Mouse (Mus musculus) adrenal gland, postnatal 14 days (tissue): ENCODE measurements around the gene Pdyn. TPM values are rescaled to one million over a fixed set of nuclear protein-coding genes. Genes with fewer than 3 reads are reported as not detected.

Experiments
- DNase-seq: peaks from one replicate; pipeline ENCODE4 v3.0.0; 2021; ENCODE audit warnings: mixed read lengths
- long read RNA-seq, 2 experiments: library from polyadenylated mRNA; stranded (forward); transcript quantifications; one replicate each; pipeline ENCODE4 v2.0.0; 2021
- total RNA-seq: library from RNA; stranded (reverse); gene quantifications from 2 replicates; pipeline ENCODE4 v1.2.3, GENCODE M21; 2021

Pdyn gene
- total RNA-seq = not detected in 2 replicates
- long read RNA-seq, experiment 1, partial matches to known transcripts = 1 of 1 reads
- long read RNA-seq, experiment 1, other reads (novel, unspliced or antisense) = 0 of 1 reads
- long read RNA-seq, experiment 2 = 0 reads

- DNase-seq = no peak
Observed at GRCm38 (mm10) chr2:129699484-129700158, at the start of gene Pdyn. TSS of gene Pdyn (minus strand) at chr2:129699844.

- no peak for DNase-seq
Observed at GRCm38 (mm10) chr2:129742016-129742415, 42.4 kb upstream of the Pdyn start.

- no peak for DNase-seq
Observed at GRCm38 (mm10) chr2:129740515-129740914, 40.9 kb upstream of the Pdyn start.

GRCm38 (mm10) chr2:129734031-129734430, 34.4 kb upstream of the Pdyn start:
- DNase-seq = no peak

GRCm38 (mm10) chr2:129729681-129730080, 30.0 kb upstream of the Pdyn start:
- DNase-seq = peak; percentile 9

- peak; percentile 85 for DNase-seq
Observed at GRCm38 (mm10) chr2:129715671-129716070, 16.0 kb upstream of the Pdyn start.

GRCm38 (mm10) chr2:129713026-129713544, 13.4 kb upstream of the Pdyn start:
- no peak for DNase-seq

GRCm38 (mm10) chr2:129696059-129696458, 3.6 kb downstream of the Pdyn start:
- DNase-seq = peak; percentile 61

GRCm38 (mm10) chr2:129694303-129694702, 5.3 kb downstream of the Pdyn start:
- no peak for DNase-seq

- no peak for DNase-seq
Observed at GRCm38 (mm10) chr2:129692694-129693093, 7.0 kb downstream of the Pdyn start.

- DNase-seq = peak; percentile 82
Observed at GRCm38 (mm10) chr2:129689694-129690093, 9.9 kb downstream of the Pdyn start.

- DNase-seq = no peak
Observed at GRCm38 (mm10) chr2:129688036-129688625, 11.5 kb downstream of the Pdyn start.

- no peak for DNase-seq
Observed at GRCm38 (mm10) chr2:129686908-129687307, 12.7 kb downstream of the Pdyn start.

GRCm38 (mm10) chr2:129684014-129684413, 15.6 kb downstream of the Pdyn start:
- no peak for DNase-seq

- no peak for DNase-seq
Observed at GRCm38 (mm10) chr2:129680236-129680635, 19.4 kb downstream of the Pdyn start.

GRCm38 (mm10) chr2:129679066-129679465, 20.6 kb downstream of the Pdyn start:
- DNase-seq = no peak

GRCm38 (mm10) chr2:129677664-129678063, 22.0 kb downstream of the Pdyn start:
- DNase-seq = no peak

- peak; percentile 93 for DNase-seq
Observed at GRCm38 (mm10) chr2:129674935-129675634, 24.6 kb downstream of the Pdyn start.

GRCm38 (mm10) chr2:129671911-129672310, 27.7 kb downstream of the Pdyn start:
- DNase-seq = no peak

- DNase-seq = no peak
Observed at GRCm38 (mm10) chr2:129662484-129662883, 37.2 kb downstream of the Pdyn start.

- DNase-seq = peak; percentile 17
Observed at GRCm38 (mm10) chr2:129660020-129660419, 39.6 kb downstream of the Pdyn start.

- DNase-seq = peak; percentile 24
Observed at GRCm38 (mm10) chr2:129658796-129659195, 40.8 kb downstream of the Pdyn start.

- no peak for DNase-seq
Observed at GRCm38 (mm10) chr2:129655033-129655432, 44.6 kb downstream of the Pdyn start.
